Mouse (Mus musculus) forebrain, embryonic 11.5 days (tissue): Measurements from ENCODE around the gene Gpr12. TPM values are rescaled to one million over a fixed set of nuclear protein-coding genes. Genes with fewer than 3 reads are reported as not detected.
"Not testable (repeated sequence)": the region's sequence is repeated elsewhere in the genome, so short reads cannot be mapped to it uniquely, and the experiment has no call there.

ENCODE experiments used
- ATAC-seq: fragments of 200-750 bp; cut with Nextera tagmentation; replicated peaks from 2 replicates; pipeline ENCODE4 v1.8.0; 2017; ENCODE audit warnings: moderate TSS enrichment; ENCODE audit not compliant: low FRiP score
- DNase-seq: peaks from one replicate; pipeline ENCODE4 v3.0.0-alpha.2; 2017; ENCODE audit warnings: low spot score
- H3K27ac ChIP-seq: fragments of 300-500 bp; sonication (generic); 2 replicates; pipeline ENCODE4 v1.5.1; 2014; ENCODE audit warnings: low read depth, low read length
- H3K27me3 ChIP-seq: fragments of 300-500 bp; sonication (generic); 2 replicates; pipeline ENCODE4 v1.6.1; 2014; ENCODE audit warnings: mild to moderate bottlenecking, low read length, mixed read lengths; ENCODE audit not compliant: control insufficient read depth, insufficient read depth
- H3K36me3 ChIP-seq: fragments of 300-500 bp; sonication (generic); 2 replicates; pipeline ENCODE4 v1.6.1; 2014; ENCODE audit warnings: mild to moderate bottlenecking, low read length, moderate library complexity, mixed read lengths; ENCODE audit not compliant: control insufficient read depth, insufficient read depth
- H3K4me1 ChIP-seq: fragments of 300-500 bp; sonication (generic); replicated peaks from 2 replicates; pipeline ENCODE4 v1.6.1; 2014; ENCODE audit warnings: low read length, mixed read lengths; ENCODE audit not compliant: control insufficient read depth, insufficient read depth
- H3K4me2 ChIP-seq: fragments of 300-500 bp; sonication (generic); 2 replicates; pipeline ENCODE4 v1.6.1; 2014; ENCODE audit warnings: low read depth, mild to moderate bottlenecking, low read length, moderate library complexity, mixed read lengths; ENCODE audit not compliant: severe bottlenecking
- H3K4me3 ChIP-seq: fragments of 300-500 bp; sonication (generic); 2 replicates; pipeline ENCODE4 v1.5.1; 2014; ENCODE audit warnings: low read depth, low read length
- H3K9ac ChIP-seq: fragments of 300-500 bp; sonication (generic); 2 replicates; pipeline ENCODE4 v1.6.1; 2014; ENCODE audit warnings: low read length
- H3K9me3 ChIP-seq: fragments of 300-500 bp; sonication (generic); 2 replicates; pipeline ENCODE4 v1.6.1; 2016; ENCODE audit warnings: low read length, mixed read lengths; ENCODE audit not compliant: control insufficient read depth
- WGBS: fragments of 180-500 bp; shearing (Covaris S2); extraction: QIAGEN DNeasy Blood & Tissue Kit; methylation state at CpG from one replicate; pipeline ENCODE4 v1.1.7; 2014; 5-methylcytosine and 5-hydroxymethylcytosine counted together
- polyA plus RNA-seq: library from polyadenylated mRNA; unstranded; fragments of >200 nt; fragmentation: Nextera tagmentation; extraction: Ambion mirVana; gene quantifications from 2 replicates; pipeline ENCODE4 v1.2.1, GENCODE M21; 2014

Gpr12 gene
- polyA plus RNA-seq, 1 experiment from 2014 or later: 0.27 TPM

GRCm38 (mm10) chr5:146572735-146573042, 12.3 kb downstream of the Gpr12 start:
- not testable (repeated sequence) for DNase-seq, H3K4me1 ChIP-seq, ATAC-seq, H3K4me2 ChIP-seq, H3K27ac ChIP-seq, H3K4me3 ChIP-seq, H3K9ac ChIP-seq, H3K36me3 ChIP-seq, H3K9me3 ChIP-seq, H3K27me3 ChIP-seq
- WGBS: 92% methylated on average over 4 of the region's 4 CpGs

GRCm38 (mm10) chr5:146571830-146572734, 13.0 kb downstream of the Gpr12 start:
- not testable (repeated sequence) for H3K9ac ChIP-seq, H3K9me3 ChIP-seq, H3K27ac ChIP-seq, H3K4me1 ChIP-seq, H3K27me3 ChIP-seq, ATAC-seq, H3K36me3 ChIP-seq, DNase-seq, H3K4me3 ChIP-seq, H3K4me2 ChIP-seq
- WGBS: 74% methylated on average over 6 of the region's 6 CpGs

- not testable (repeated sequence) for H3K27ac ChIP-seq, H3K4me1 ChIP-seq, DNase-seq, H3K4me2 ChIP-seq, H3K9ac ChIP-seq, H3K36me3 ChIP-seq, ATAC-seq, H3K4me3 ChIP-seq, H3K27me3 ChIP-seq, H3K9me3 ChIP-seq
- WGBS: 84% methylated on average over 6 of the region's 6 CpGs
Observed at GRCm38 (mm10) chr5:146570179-146570578, 14.9 kb downstream of the Gpr12 start.

- Histone ChIP-seq H3K4me3 (no peak overlapping the region), H3K9me3 (no peaks in the 10 kb centered on the region), H3K27me3 (no peaks in the 10 kb centered on the region), H3K27ac (no peak overlapping the region), H3K4me1 (no peaks in the 10 kb centered on the region), H3K4me2 (no peak overlapping the region), H3K9ac (no peak overlapping the region), H3K36me3 (no peaks in the 10 kb centered on the region)
- no peak; the same call in 1 of the 2 replicates for ATAC-seq
- WGBS: 67% methylated on average over 4 of the region's 4 CpGs
- peak; percentile 72 for DNase-seq
Observed at GRCm38 (mm10) chr5:146567054-146567453, 18.0 kb downstream of the Gpr12 start.

DNA sequence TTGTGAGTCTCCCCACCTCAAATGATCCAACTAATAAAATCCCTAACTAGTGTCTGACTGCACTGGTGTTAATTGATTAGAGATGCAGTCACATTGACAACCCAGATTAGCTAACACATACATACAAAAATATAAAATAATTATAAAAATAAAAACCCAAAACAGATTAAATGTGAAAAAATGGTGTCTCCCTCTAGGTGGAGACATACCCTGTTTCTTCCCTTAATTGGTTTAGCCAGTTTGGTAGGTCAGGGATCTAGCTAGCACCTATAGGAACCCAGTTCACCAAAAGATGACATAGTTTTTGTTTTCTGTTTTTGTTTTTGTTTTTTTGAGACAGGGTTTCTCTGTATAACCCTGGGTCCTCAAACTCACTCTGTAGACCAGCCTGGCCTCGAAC, 20.8 kb downstream of the Gpr12 start:
- no peaks in the 10 kb centered on the region for H3K36me3 ChIP-seq
- H3K9me3 ChIP-seq: no peaks in the 10 kb centered on the region
- H3K9ac ChIP-seq: no peak overlapping the region
- no peak overlapping the region for H3K27ac ChIP-seq
- no peaks in the 10 kb centered on the region for H3K27me3 ChIP-seq
- no peak overlapping the region for H3K4me2 ChIP-seq
- ATAC-seq (no peak), DNase-seq (no peak)
- no peaks in the 10 kb centered on the region for H3K4me1 ChIP-seq
- H3K4me3 ChIP-seq: no peak overlapping the region
- WGBS: 83% methylated on average over 1 of the region's 1 CpGs

GRCm38 (mm10) chr5:146555836-146556235, 29.2 kb downstream of the Gpr12 start, which contains the start of gene Gm3415:
TSS of gene Gm3415 (plus strand) at chr5:146556136.
- H3K27me3 ChIP-seq, H3K4me3 ChIP-seq, H3K36me3 ChIP-seq, H3K9me3 ChIP-seq, H3K4me2 ChIP-seq, H3K27ac ChIP-seq, ATAC-seq, H3K4me1 ChIP-seq, DNase-seq, H3K9ac ChIP-seq: not testable (repeated sequence)
- no CpG with 5 or more reads among the region's 3 CpGs for WGBS

DNA sequence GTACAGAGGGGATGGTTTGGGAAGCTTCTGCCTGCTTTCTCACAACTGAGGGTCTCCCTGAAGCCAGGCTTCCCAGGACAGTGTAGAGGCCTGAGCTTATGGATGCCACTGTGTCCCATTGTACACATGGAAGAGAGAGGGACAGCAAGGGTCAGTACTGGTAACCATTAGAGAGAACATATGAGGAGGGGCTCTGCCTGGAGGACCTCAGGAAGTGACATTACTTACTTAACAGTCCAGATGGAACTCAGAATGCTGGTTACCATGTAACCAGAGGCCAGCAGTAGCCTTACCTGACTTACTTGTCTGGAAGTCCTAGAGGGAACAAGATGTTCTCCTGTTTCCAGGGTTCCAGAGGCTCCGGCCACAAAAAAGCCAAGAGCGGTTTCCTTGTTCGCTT, 47.7 kb downstream of the Gpr12 start, which contains the start of gene Gm3409:
Gm3409 (plus strand) TSS at position 301 of the 400 bp plus-strand sequence.
- H3K4me1 ChIP-seq, H3K27me3 ChIP-seq, DNase-seq, H3K4me3 ChIP-seq, H3K9ac ChIP-seq, H3K9me3 ChIP-seq, H3K27ac ChIP-seq, H3K4me2 ChIP-seq, H3K36me3 ChIP-seq, ATAC-seq: not testable (repeated sequence)
- WGBS: 100% methylated on average over 1 of the region's 3 CpGs
